Mouse (Mus musculus): ENCODE results near the gene Mfsd14b.

Gene Mfsd14b

GRCm38 (mm10) chr13:65112459-65113110, at the start of gene Mfsd14b:
Gene Mfsd14b, minus strand, starts transcription at chr13:65112975.
- Histone ChIP-seq H3K36me3 (ENCODE audit: insufficient read depth, low read length) (no peaks in the 10 kb centered on the region), H3K4me1 (replicated peaks; ENCODE audit: low read depth, low read length) (peaks cover 19% of the 10 kb centered on the region), H3K27me3 (ENCODE audit: insufficient read depth, low read length) (no peaks in the 10 kb centered on the region), H3K4me3 (replicated peaks; ENCODE audit: low read length) (peak within 1 kb of the TSS; percentile 89), H3K9me3 (ENCODE audit: low read length) (no peaks in the 10 kb centered on the region)
- TF ChIP-seq NANOG (IDR thresholded peaks at IDR 0.05; ENCODE audit: borderline replicate concordance, low read length) (no peak), POU5F1 (IDR thresholded peaks at IDR 0.05; ENCODE audit: borderline replicate concordance, low read length) (no peak)

GRCm38 (mm10) chr13:65149940-65150339, 37.2 kb upstream of the Mfsd14b start, which contains the start of gene Olfr466:
Gene Olfr466, plus strand, starts transcription at chr13:65150240.
- H3K4me1 ChIP-seq (replicated peaks; ENCODE audit: low read depth, low read length): no peaks in the 10 kb centered on the region
- H3K27me3 ChIP-seq (ENCODE audit: insufficient read depth, low read length): no peaks in the 10 kb centered on the region
- H3K9me3 ChIP-seq (ENCODE audit: low read length): no peaks in the 10 kb centered on the region
- H3K36me3 ChIP-seq (ENCODE audit: insufficient read depth, low read length): no peaks in the 10 kb centered on the region
- no peak within 1 kb of the TSS for H3K4me3 ChIP-seq (replicated peaks; ENCODE audit: low read length)
- TF ChIP-seq CTCF (conservative IDR thresholded peaks at IDR 0.05; ENCODE audit: low read length) (no peak), NANOG (IDR thresholded peaks at IDR 0.05; ENCODE audit: borderline replicate concordance, low read length) (no peak), POU5F1 (IDR thresholded peaks at IDR 0.05; ENCODE audit: borderline replicate concordance, low read length) (no peak)

- Histone ChIP-seq H3K4me3 (replicated peaks; ENCODE audit: low read length) (no peak within 1 kb of the TSS), H3K4me1 (replicated peaks; ENCODE audit: low read depth, low read length) (no peaks in the 10 kb centered on the region), H3K36me3 (ENCODE audit: insufficient read depth, low read length) (no peaks in the 10 kb centered on the region), H3K9me3 (ENCODE audit: low read length) (no peaks in the 10 kb centered on the region), H3K27me3 (ENCODE audit: insufficient read depth, low read length) (no peaks in the 10 kb centered on the region)
- no peak for TF ChIP-seq POU5F1 (IDR thresholded peaks at IDR 0.05; ENCODE audit: borderline replicate concordance, low read length)
- no peak for TF ChIP-seq CTCF (conservative IDR thresholded peaks at IDR 0.05; ENCODE audit: low read length)
- TF ChIP-seq NANOG (IDR thresholded peaks at IDR 0.05; ENCODE audit: borderline replicate concordance, low read length): no peak
These were observed 25.0 kb upstream of the Mfsd14b start, which contains the start of gene Olfr465-ps1 for GRCm38 (mm10) chr13:65137789-65138188. Gene Olfr465-ps1, plus strand, starts transcription at chr13:65138089.

GRCm38 (mm10) chr13:65127063-65127847, 14.5 kb upstream of the Mfsd14b start:
- no peak for TF ChIP-seq CTCF (conservative IDR thresholded peaks at IDR 0.05; ENCODE audit: low read length)
- no peak for TF ChIP-seq POU5F1 (IDR thresholded peaks at IDR 0.05; ENCODE audit: borderline replicate concordance, low read length)
- TF ChIP-seq NANOG (IDR thresholded peaks at IDR 0.05; ENCODE audit: borderline replicate concordance, low read length): no peak
- Histone ChIP-seq H3K27me3 (ENCODE audit: insufficient read depth, low read length) (no peaks in the 10 kb centered on the region), H3K4me1 (replicated peaks; ENCODE audit: low read depth, low read length) (no peaks in the 10 kb centered on the region), H3K9me3 (ENCODE audit: low read length) (no peaks in the 10 kb centered on the region), H3K36me3 (ENCODE audit: insufficient read depth, low read length) (no peaks in the 10 kb centered on the region), H3K4me3 (replicated peaks; ENCODE audit: low read length) (no peak overlapping the region)

GRCm38 (mm10) chr13:65122111-65122510, 9.3 kb upstream of the Mfsd14b start:
- H3K36me3 ChIP-seq (ENCODE audit: insufficient read depth, low read length): no peaks in the 10 kb centered on the region
- no peaks in the 10 kb centered on the region for H3K9me3 ChIP-seq (ENCODE audit: low read length)
- H3K4me3 ChIP-seq (replicated peaks; ENCODE audit: low read length): no peak overlapping the region
- no peaks in the 10 kb centered on the region for H3K27me3 ChIP-seq (ENCODE audit: insufficient read depth, low read length)
- no peaks in the 10 kb centered on the region for H3K4me1 ChIP-seq (replicated peaks; ENCODE audit: low read depth, low read length)
- TF ChIP-seq NANOG (IDR thresholded peaks at IDR 0.05; ENCODE audit: borderline replicate concordance, low read length) (no peak), CTCF (conservative IDR thresholded peaks at IDR 0.05; ENCODE audit: low read length) (no peak), POU5F1 (IDR thresholded peaks at IDR 0.05; ENCODE audit: borderline replicate concordance, low read length) (no peak)

- Histone ChIP-seq H3K27me3 (ENCODE audit: insufficient read depth, low read length) (no peaks in the 10 kb centered on the region), H3K4me3 (replicated peaks; ENCODE audit: low read length) (no peak overlapping the region), H3K36me3 (ENCODE audit: insufficient read depth, low read length) (no peaks in the 10 kb centered on the region), H3K9me3 (ENCODE audit: low read length) (no peaks in the 10 kb centered on the region), H3K4me1 (replicated peaks; ENCODE audit: low read depth, low read length) (no peaks in the 10 kb centered on the region)
- TF ChIP-seq NANOG (IDR thresholded peaks at IDR 0.05; ENCODE audit: borderline replicate concordance, low read length): no peak
- TF ChIP-seq POU5F1 (IDR thresholded peaks at IDR 0.05; ENCODE audit: borderline replicate concordance, low read length): no peak
- no peak for TF ChIP-seq CTCF (conservative IDR thresholded peaks at IDR 0.05; ENCODE audit: low read length)
These were observed 8.2 kb upstream of the Mfsd14b start for GRCm38 (mm10) chr13:65120984-65121383.

GRCm38 (mm10) chr13:65113239-65113638, 464 bp upstream of the Mfsd14b start:
- H3K4me3 ChIP-seq (replicated peaks; ENCODE audit: low read length): peak overlapping the region; percentile 89
- TF ChIP-seq POU5F1 (IDR thresholded peaks at IDR 0.05; ENCODE audit: borderline replicate concordance, low read length): no peak
- no peak for TF ChIP-seq CTCF (conservative IDR thresholded peaks at IDR 0.05; ENCODE audit: low read length)
- TF ChIP-seq NANOG (IDR thresholded peaks at IDR 0.05; ENCODE audit: borderline replicate concordance, low read length): no peak
- no peaks in the 10 kb centered on the region for H3K9me3 ChIP-seq (ENCODE audit: low read length)
- peaks cover 19% of the 10 kb centered on the region for H3K4me1 ChIP-seq (replicated peaks; ENCODE audit: low read depth, low read length)
- H3K36me3 ChIP-seq (ENCODE audit: insufficient read depth, low read length): no peaks in the 10 kb centered on the region
- H3K27me3 ChIP-seq (ENCODE audit: insufficient read depth, low read length): no peaks in the 10 kb centered on the region

- H3K4me3 ChIP-seq (replicated peaks; ENCODE audit: low read length): peak overlapping the region; percentile 89
- no peak for TF ChIP-seq CTCF (conservative IDR thresholded peaks at IDR 0.05; ENCODE audit: low read length)
- H3K36me3 ChIP-seq (ENCODE audit: insufficient read depth, low read length): no peaks in the 10 kb centered on the region
- H3K4me1 ChIP-seq (replicated peaks; ENCODE audit: low read depth, low read length): peaks cover 19% of the 10 kb centered on the region
- no peaks in the 10 kb centered on the region for H3K27me3 ChIP-seq (ENCODE audit: insufficient read depth, low read length)
- H3K9me3 ChIP-seq (ENCODE audit: low read length): no peaks in the 10 kb centered on the region
These were observed 814 bp downstream of the Mfsd14b start for GRCm38 (mm10) chr13:65111961-65112360.

Measured in E14TG2a.4 (cell line).